28 mouse cellular contexts compared by ENCODE assay signal in genomic region chr1:53797074-53797473, GRCm38 (mm10). TPM values are rescaled to one million over a fixed set of nuclear protein-coding genes. Genes with fewer than 3 reads are reported as not detected.
DNase-seq lines count a peak whose midpoint lies in the region; ATAC-seq and TF ChIP-seq lines count a peak whose summit lies in the region.
"Had no signal": no experiment of that assay in that cellular context is flagged by ENCODE, and none has a peak within 500 bp of the region (broad histone marks: within the 10 kb centered on the region; RNA-seq: fewer than 3 reads in every experiment).

No protein-coding gene starts in this region.

- 38% methylated on average over 5 of the region's 5 CpGs for WGBS in spleen, adult 2 months
- WGBS in small intestine, adult 2 months: 82% methylated on average over 5 of the region's 5 CpGs
- WGBS in hindbrain, embryonic 12.5 days: 89% methylated on average over 5 of the region's 5 CpGs

- H3K36me3 ChIP-seq in spleen, adult 2 months (ENCODE audit: control insufficient read depth, insufficient read depth, low read length): no peaks in the 10 kb centered on the region
- peaks cover 0 to 9% of the 10 kb centered on the region in 2 experiments; a peak in 2 of 4 replicates for H3K36me3 ChIP-seq in MEL (ENCODE audit: control insufficient read depth in 1 of 2, insufficient read depth in 2 of 2, low read length in 2 of 2)
- no peaks in the 10 kb centered on the region for H3K36me3 ChIP-seq in small intestine, adult 2 months (ENCODE audit: control insufficient read depth, insufficient read depth, low read length)
- H3K36me3 ChIP-seq in hindbrain, embryonic 12.5 days: no peaks in the 10 kb centered on the region
- H3K36me3 ChIP-seq: embryonic facial prominence, embryonic 12.5 days; heart, embryonic 10.5 days; heart, embryonic 15.5 days; liver, embryonic 12.5 days; midbrain, embryonic 12.5 days; stomach, embryonic 15.5 days had no signal

- no peaks in the 10 kb centered on the region for H3K79me2 ChIP-seq in MEL (ENCODE audit: control insufficient read depth, insufficient read depth, low read length, poor library complexity)

- H3K4me1 ChIP-seq in spleen, adult 2 months (ENCODE audit: control insufficient read depth, insufficient read depth, insufficient read length): peaks cover 20% of the 10 kb centered on the region
- peaks cover 7 to 11% of the 10 kb centered on the region in 2 experiments for H3K4me1 ChIP-seq in MEL (ENCODE audit: control insufficient read depth in 1 of 2, insufficient read depth in 2 of 2, low read length in 2 of 2)
- H3K4me1 ChIP-seq in small intestine, adult 2 months (ENCODE audit: control insufficient read depth, insufficient read depth, insufficient read length, low read length): peaks cover 17% of the 10 kb centered on the region
- no peaks in the 10 kb centered on the region for H3K4me1 ChIP-seq in hindbrain, embryonic 12.5 days
- H3K4me1 ChIP-seq: embryonic facial prominence, embryonic 12.5 days; heart, embryonic 15.5 days; midbrain, embryonic 12.5 days; stomach, embryonic 15.5 days had no signal

- intact Hi-C loops in left cerebral cortex, postnatal 25 days (cut with DNase I): no loop called here

- TF ChIP-seq POLR2A in spleen, adult 2 months (IDR thresholded peaks at IDR 0.05; ENCODE audit: low read depth, low read length): no peak
- no peak for TF ChIP-seq POLR2A in MEL (IDR thresholded peaks at IDR 0.05; ENCODE audit: control insufficient read depth in 1 of 2, insufficient read depth in 1 of 2, low read depth in 1 of 2, low read length in 2 of 2, poor library complexity in 1 of 2)
- no peak for TF ChIP-seq POLR2A in small intestine, adult 2 months (IDR thresholded peaks at IDR 0.05; ENCODE audit: low read depth, low read length)

- TF ChIP-seq RAD21 in MEL (IDR thresholded peaks at IDR 0.05; ENCODE audit: low read depth, low read length): no peak

- peak; percentile 57 to 58; a peak in 3 of 4 replicates for TF ChIP-seq EP300 in MEL (IDR thresholded peaks at IDR 0.05; ENCODE audit: low read depth in 1 of 2, low read length in 2 of 2)

- no peaks in the 10 kb centered on the region for H3K27me3 ChIP-seq in spleen, adult 2 months (ENCODE audit: control insufficient read depth, insufficient read depth, low read length)
- no peaks in the 10 kb centered on the region for H3K27me3 ChIP-seq in MEL (ENCODE audit: control insufficient read depth in 1 of 2, insufficient read depth in 2 of 2, low read length in 2 of 2)
- H3K27me3 ChIP-seq in small intestine, adult 2 months (ENCODE audit: control insufficient read depth, insufficient read depth, low read length): no peaks in the 10 kb centered on the region
- H3K27me3 ChIP-seq in hindbrain, embryonic 12.5 days: no peaks in the 10 kb centered on the region
- H3K27me3 ChIP-seq: embryonic facial prominence, embryonic 12.5 days; heart, embryonic 15.5 days; liver, embryonic 12.5 days; megakaryocyte, embryonic 14.5 days; midbrain, embryonic 12.5 days; stomach, embryonic 15.5 days had no signal

- ATAC-seq in hindbrain, embryonic 12.5 days (ENCODE audit: low FRiP score): no peak
- ATAC-seq: forebrain, embryonic 14.5 days; liver, embryonic 12.5 days; liver, postnatal 0 days had no signal

- H3K9ac ChIP-seq in MEL (ENCODE audit: control insufficient read depth, low read depth, low read length, poor library complexity, severe bottlenecking): no peak overlapping the region
- H3K9ac ChIP-seq in hindbrain, embryonic 12.5 days: no peak overlapping the region
- H3K9ac ChIP-seq: embryonic facial prominence, embryonic 12.5 days; heart, embryonic 15.5 days; liver, embryonic 12.5 days; liver, postnatal 0 days; midbrain, embryonic 12.5 days; stomach, embryonic 15.5 days had no signal

- no peak overlapping the region for H3K4me3 ChIP-seq in spleen, adult 2 months (ENCODE audit: extremely low read depth, insufficient read depth, insufficient read length)
- peak overlapping the region in 1 of 2 experiments; percentile 41; a peak in 1 of 4 replicates for H3K4me3 ChIP-seq in MEL (ENCODE audit: control insufficient read depth in 1 of 2, insufficient read depth in 1 of 2, low read depth in 2 of 2, low read length in 2 of 2)
- H3K4me3 ChIP-seq in small intestine, adult 2 months (ENCODE audit: low read depth, low read length): no peak overlapping the region
- H3K4me3 ChIP-seq in hindbrain, embryonic 12.5 days: no peak overlapping the region
- H3K4me3 ChIP-seq: embryonic facial prominence, embryonic 12.5 days; heart, embryonic 10.5 days; heart, embryonic 15.5 days; liver, embryonic 12.5 days; megakaryocyte, embryonic 14.5 days; midbrain, embryonic 12.5 days; stomach, embryonic 15.5 days had no signal

- H3K27ac ChIP-seq in spleen, adult 2 months (ENCODE audit: insufficient read depth, low read length): peak overlapping the region; percentile 57
- peak overlapping the region; percentile 12; the same call in 1 of the 2 replicates for H3K27ac ChIP-seq in MEL (ENCODE audit: control insufficient read depth, low read depth, low read length)
- peak overlapping the region; percentile 69 for H3K27ac ChIP-seq in small intestine, adult 2 months (ENCODE audit: insufficient read depth, low read depth, low read length)
- H3K27ac ChIP-seq in hindbrain, embryonic 12.5 days: no peak overlapping the region
- H3K27ac ChIP-seq: embryonic facial prominence, embryonic 12.5 days; heart, embryonic 10.5 days; heart, embryonic 15.5 days; liver, embryonic 12.5 days; midbrain, embryonic 12.5 days; stomach, embryonic 15.5 days had no signal

- H3K4me2 ChIP-seq in hindbrain, embryonic 12.5 days (replicated peaks): no peak overlapping the region
- H3K4me2 ChIP-seq: embryonic facial prominence, embryonic 12.5 days; heart, embryonic 15.5 days; liver, embryonic 12.5 days; midbrain, embryonic 12.5 days; stomach, embryonic 15.5 days had no signal

- no peak for DNase-seq in spleen, adult 2 months (ENCODE audit: low read depth in 1 of 2, low spot score in 2 of 2)
- DNase-seq in spleen, postnatal 10 days (ENCODE audit: low spot score in 2 of 2): no peak
- DNase-seq in MEL (ENCODE audit: low read depth, low spot score): peak; percentile 66
- DNase-seq in induced T-regulatory cell, adult 2 months (ENCODE audit: low read depth): peak; percentile 85
- DNase-seq in layer of hippocampus, adult 9-11 months: no peak
- no peak for DNase-seq in left cerebral cortex, postnatal 25 days (ENCODE audit: low spot score in 2 of 2)
- DNase-seq: adrenal gland, postnatal 14 days; cerebellum, adult 11 months; cerebellum, adult 9-10 months; cerebellum, postnatal 36 days; embryo, embryonic 11 days; kidney, adult 11 months; kidney, postnatal 14 days; left cerebral cortex, postnatal 4 days; liver, postnatal 0 days; lung, postnatal 36 days; right cerebral cortex, adult 18-20 months; thymus, postnatal 4 days had no signal

- H3K9me3 ChIP-seq in MEL (replicated peaks; ENCODE audit: insufficient read depth, low read length): no peaks in the 10 kb centered on the region
- no peaks in the 10 kb centered on the region for H3K9me3 ChIP-seq in hindbrain, embryonic 12.5 days (replicated peaks)
- H3K9me3 ChIP-seq: embryonic facial prominence, embryonic 12.5 days; heart, embryonic 10.5 days; heart, embryonic 15.5 days; liver, embryonic 12.5 days; megakaryocyte, embryonic 14.5 days; midbrain, embryonic 12.5 days; stomach, embryonic 15.5 days had no signal

- no peak for TF ChIP-seq CTCF in spleen, adult 2 months (IDR thresholded peaks at IDR 0.05; ENCODE audit: extremely low read depth, insufficient read depth, insufficient read length, insufficient replicate concordance)
- TF ChIP-seq CTCF in MEL (IDR thresholded peaks at IDR 0.05 in 2 of 3, conservative IDR thresholded peaks at IDR 0.05 in 1 of 3; ENCODE audit: control insufficient read depth in 1 of 3, insufficient read depth in 1 of 3, low read depth in 2 of 3, low read length in 3 of 3, poor library complexity in 1 of 3, severe bottlenecking in 1 of 3): no peak
- no peak for TF ChIP-seq CTCF in small intestine, adult 2 months (IDR thresholded peaks at IDR 0.05; ENCODE audit: extremely low read depth, insufficient read length, insufficient replicate concordance, low read depth, low read length)

TF ChIP-seq in MEL, 35 proteins besides CTCF, POLR2A, EP300 and RAD21:
- TF ChIP-seq UBTF (IDR thresholded peaks at IDR 0.05; ENCODE audit: borderline replicate concordance, insufficient read depth, low read depth, low read length) (no peak), GATA1 (IDR thresholded peaks at IDR 0.05; ENCODE audit: low read depth, low read length) (peak; percentile 77), NRF1 (IDR thresholded peaks at IDR 0.05; ENCODE audit: insufficient read depth, low read depth, low read length, poor library complexity, severe bottlenecking) (no peak), KAT2A (conservative IDR thresholded peaks at IDR 0.05; ENCODE audit: low read depth, low read length) (no peak), SMC3 (IDR thresholded peaks at IDR 0.05; ENCODE audit: low read depth, low read length) (no peak), TAL1 (IDR thresholded peaks at IDR 0.05; ENCODE audit: low read length) (no peak)

RNA-seq across cellular contexts. Expression of gene Stk17b, which starts 12.1 kb away (rescaled TPM):
- polyA plus RNA-seq in spleen, adult 2 months (2012; rRNA removed): 25.7 and 30.0 TPM in 2 replicates
- total RNA-seq in MEL (2012; rRNA removed): 6.4 and 8.6 TPM in 2 replicates
- polyA plus RNA-seq in MEL (2012; ENCODE audit: insufficient read depth in 1 of 2, insufficient read length in 2 of 2, low read depth in 1 of 2, low replicate concordance in 2 of 2, missing spikeins in 1 of 2): 1 to 10 TPM in 1 of 2 experiments, not detected in 1; 8.0 TPM
- polyA plus RNA-seq in small intestine, adult 2 months (2012; rRNA removed): 1.3 and 11.0 TPM in 2 replicates
- polyA plus RNA-seq in hindbrain, embryonic 12.5 days (2016; fragmentation: Nextera tagmentation; extraction: Ambion mirVana): 8.8 and 9.2 TPM in 2 replicates
- total RNA-seq in left cerebral cortex, postnatal 25 days (2021): 1 to 10 TPM; 6.5 to 8.4 TPM

Comparison
In these comparisons a context has a peak if more than half of its experiments do, and no peak if none do; other contexts are left out.
1. DNase-seq: peak in MEL (single experiment) and induced T-regulatory cell, adult 2 months (single experiment); none in spleen, adult 2 months (0 of 2), spleen, postnatal 10 days (0 of 2), layer of hippocampus, adult 9-11 months (single experiment) and left cerebral cortex, postnatal 25 days (0 of 2).